Mouse (Mus musculus): ENCODE measurements at regions not wholly inside any gene's neighbourhood (a gene's known extent, or its start where the extent isn't known, plus 50 kb on each side); places are given as distances from the start of the nearest gene placed in this dataset.

DNA sequence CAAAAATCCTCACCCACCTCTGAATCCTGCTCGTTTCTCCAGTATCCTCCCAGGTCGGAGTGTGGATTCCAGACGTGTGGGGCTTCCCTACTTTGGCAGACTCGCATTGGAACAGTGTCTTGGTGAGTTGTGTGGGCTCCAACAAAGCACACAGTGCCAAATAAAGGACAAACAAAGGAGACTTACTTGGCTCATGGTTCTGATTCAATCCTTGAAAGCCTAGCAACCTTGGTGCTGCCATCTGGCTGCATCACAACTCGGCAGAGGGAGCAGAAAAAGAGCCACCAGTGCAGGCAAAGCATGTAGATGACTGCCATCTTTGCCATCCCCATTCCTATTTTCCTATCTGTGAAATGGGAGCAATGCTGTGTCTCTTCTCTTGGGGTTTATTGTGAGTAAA lies 64.0 kb downstream of the Il9r start:
- ATAC-seq (ENCODE audit: low TSS enrichment), result peak; percentile 76

GRCm38 (mm10) chr11:32133996-32134395 lies 66.1 kb downstream of the Il9r start:
- no peak for ATAC-seq (ENCODE audit: low TSS enrichment)

DNA sequence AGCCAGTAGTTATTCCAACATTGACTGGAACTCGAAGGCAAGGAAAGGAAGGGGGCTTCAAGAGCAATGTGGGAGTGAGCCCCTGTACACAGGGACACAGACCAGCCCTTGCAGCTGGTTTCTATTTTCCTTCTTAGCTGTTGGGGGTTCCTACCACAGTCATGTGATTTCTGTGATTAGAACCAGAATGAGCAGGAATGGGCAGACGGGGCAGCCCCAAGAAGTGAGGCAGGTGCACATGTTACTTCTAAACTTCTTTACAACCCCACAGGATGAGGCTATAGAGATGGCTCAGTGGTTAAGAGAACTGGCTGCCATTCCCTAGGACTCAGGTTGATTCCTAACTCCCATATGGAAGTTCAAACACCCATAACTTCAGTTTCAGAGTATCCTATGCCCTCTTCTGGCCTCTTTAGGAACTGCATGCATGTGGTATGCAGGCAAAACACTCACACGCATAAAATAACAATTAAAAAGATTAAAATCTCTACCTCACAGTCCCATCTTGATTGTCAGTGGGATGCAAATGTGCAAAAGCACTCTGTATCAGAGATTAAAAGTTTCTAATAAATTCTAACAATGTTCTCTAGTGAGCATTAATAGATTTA lies 68.0 kb downstream of the Il9r start:
- ATAC-seq (ENCODE audit: low TSS enrichment), result no peak

- ATAC-seq (ENCODE audit: low TSS enrichment), result peak; percentile 75
Measured at GRCm38 (mm10) chr11:32128551-32128950, 71.5 kb downstream of the Il9r start.

- no peak for ATAC-seq (ENCODE audit: low TSS enrichment)
Measured at GRCm38 (mm10) chr11:32128018-32128417, 72.1 kb downstream of the Il9r start.

GRCm38 (mm10) chr11:32127401-32127817 lies 72.7 kb downstream of the Il9r start:
- peak; percentile 69 for ATAC-seq (ENCODE audit: low TSS enrichment)

DNA sequence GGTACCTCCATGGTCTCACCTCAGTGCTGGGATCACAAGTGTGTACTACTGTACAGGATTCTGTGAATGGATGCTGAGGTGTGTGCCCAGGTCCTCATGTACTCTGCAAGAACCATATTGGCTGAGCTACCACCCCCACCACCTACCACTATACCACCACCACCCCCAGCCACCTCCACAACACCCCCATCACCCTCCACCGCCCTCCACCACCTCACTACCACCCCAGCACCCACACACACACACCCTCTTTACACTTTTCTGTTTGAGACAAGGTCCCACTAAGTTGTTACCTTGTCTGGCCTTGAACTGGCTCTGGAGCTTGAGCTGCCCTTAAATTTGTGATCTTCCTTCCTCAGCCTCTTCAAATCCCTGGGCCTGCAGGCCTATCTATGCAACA lies 73.3 kb downstream of the Il9r start:
- ATAC-seq (ENCODE audit: low TSS enrichment), result no peak

GRCm38 (mm10) chr11:32126311-32126698 lies 73.8 kb downstream of the Il9r start:
- no peak for ATAC-seq (ENCODE audit: low TSS enrichment)

GRCm38 (mm10) chr11:32125586-32126310 lies 74.3 kb downstream of the Il9r start:
- ATAC-seq (ENCODE audit: low TSS enrichment), result no peak

- ATAC-seq (ENCODE audit: low TSS enrichment), result no peak
Measured at GRCm38 (mm10) chr11:32120596-32120995, 79.5 kb downstream of the Il9r start.

DNA sequence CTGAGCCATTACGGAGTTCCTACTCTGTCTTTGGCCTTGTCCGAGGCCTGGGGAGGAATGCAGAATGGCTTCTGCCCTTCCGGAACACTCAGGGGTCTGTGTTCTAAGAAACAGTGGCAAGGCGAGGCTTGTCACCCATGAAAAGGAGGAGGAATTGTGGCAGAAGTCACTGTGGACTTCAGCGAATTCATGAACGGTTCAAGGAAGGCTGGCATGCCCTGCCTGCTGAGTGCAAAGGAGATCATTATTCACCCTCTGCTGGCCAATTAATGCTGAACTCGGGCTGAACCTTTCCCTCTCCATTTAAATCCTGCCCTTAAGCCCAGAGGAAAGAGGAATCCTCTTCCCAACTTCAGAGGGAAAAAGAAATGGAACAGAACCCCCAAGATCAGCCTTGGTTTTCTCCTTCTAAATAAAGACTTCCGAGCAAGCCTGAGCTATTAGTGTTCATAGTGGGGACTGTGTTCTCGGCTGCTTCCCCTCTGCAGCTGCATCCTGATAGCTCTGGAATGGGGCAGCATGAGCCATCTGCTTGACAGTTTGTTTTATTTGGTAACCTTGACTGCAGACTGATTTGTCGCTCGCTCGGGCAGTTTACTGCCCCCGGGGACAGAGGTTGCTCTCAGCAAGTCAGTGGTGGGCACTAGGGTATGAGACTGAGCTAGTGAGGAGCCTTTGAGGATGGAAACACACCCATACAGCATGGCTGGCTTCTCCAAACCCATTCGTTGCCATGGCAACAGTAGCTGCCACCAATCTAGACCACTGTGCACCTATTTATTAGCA lies 81.0 kb downstream of the Il9r start:
- ATAC-seq (ENCODE audit: low TSS enrichment), result peak; percentile 70

DNA sequence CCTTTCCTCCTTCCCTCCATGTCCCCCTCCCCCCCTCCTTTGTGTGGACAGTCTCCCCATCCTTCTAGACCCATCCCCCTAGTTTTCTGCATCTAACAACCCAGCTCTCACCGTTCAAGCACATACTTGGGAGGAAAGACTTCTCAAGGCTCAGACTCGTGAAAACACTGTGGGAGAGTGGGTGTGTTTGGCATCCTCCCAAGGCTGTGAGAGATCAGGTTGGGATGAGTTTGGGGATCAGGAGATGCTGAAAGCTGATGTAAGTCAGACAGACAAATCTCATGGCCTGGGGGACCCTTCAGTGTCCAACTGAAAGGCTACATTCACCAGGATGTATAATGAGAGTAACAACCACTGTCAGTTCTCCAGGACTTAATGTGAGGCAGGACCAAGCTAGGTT lies 82.1 kb downstream of the Il9r start:
- peak; percentile 69 for ATAC-seq (ENCODE audit: low TSS enrichment)

DNA sequence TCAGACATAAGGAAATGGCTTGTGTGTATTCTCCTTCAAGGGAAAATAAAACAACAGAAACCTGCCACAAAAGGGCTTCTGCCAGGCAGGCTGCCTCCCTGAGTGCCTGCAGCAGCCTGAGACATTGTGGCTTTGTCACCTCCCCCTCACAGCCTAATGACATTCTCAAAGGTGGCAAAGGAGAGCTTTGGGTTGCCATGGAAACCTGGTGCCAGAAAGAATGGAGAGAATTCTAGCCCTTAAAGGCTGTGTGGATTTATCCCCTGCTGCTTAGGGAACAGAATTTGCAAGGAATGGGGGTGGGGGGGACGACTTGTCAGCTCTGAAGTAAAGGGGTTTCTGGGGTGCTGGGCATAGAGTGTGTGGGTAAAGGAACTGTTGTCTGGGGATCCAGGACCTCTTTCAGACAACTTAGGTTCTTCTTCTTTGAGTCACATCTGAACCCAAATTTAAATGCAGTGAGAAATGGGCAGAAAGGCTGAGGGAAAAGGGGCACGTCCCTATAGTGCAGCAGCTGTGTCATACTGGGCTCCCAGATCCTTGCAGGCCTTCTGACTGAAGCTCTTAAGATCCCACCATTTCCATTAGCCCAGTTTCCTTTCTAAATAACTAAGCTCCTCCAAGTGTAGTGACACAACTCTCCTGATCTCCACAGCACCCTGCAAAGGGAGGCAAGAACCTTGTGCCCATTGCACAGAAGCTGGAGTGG lies 86.8 kb downstream of the Il9r start:
- peak; percentile 78 for ATAC-seq (ENCODE audit: low TSS enrichment)

DNA sequence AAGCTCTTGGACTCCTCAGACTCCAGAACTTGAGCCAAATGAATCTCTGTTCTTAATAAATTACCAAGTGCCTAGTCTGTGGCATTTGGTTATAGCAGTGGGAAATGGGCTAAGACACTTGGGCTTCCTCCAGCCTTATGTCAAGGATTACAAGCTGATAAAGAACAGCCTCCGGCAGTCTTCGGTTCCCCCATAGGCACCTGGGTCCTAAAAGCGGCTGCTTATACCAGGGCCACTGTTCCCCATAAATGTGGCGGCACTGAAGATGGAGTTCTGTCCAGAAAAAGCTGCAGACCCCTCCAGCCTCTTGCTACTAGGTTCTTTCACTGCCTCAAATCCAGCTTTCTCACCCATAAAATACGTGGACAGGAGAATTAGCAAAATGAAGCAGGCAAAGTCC lies 87.6 kb downstream of the Il9r start:
- ATAC-seq (ENCODE audit: low TSS enrichment), result no peak

DNA sequence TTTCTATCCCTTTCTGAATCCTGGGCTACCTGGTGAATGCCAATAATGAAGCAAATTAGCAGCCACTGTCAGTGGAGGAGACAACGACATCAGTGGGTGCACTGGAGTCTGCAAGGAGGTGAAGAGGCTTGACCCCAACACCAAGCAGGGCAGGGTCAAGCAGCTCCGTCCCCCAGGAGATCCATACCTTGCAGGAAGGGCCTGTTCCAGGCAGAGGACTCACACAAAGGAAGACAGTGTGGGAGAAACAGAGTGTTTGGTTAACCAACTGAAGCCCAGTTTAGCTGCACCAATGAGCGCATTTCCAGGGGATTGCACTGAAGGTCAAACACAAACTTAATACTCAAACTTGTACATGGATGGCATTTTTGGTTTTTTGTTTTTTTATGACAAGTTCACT lies 88.2 kb downstream of the Il9r start:
- no peak for ATAC-seq (ENCODE audit: low TSS enrichment)

DNA sequence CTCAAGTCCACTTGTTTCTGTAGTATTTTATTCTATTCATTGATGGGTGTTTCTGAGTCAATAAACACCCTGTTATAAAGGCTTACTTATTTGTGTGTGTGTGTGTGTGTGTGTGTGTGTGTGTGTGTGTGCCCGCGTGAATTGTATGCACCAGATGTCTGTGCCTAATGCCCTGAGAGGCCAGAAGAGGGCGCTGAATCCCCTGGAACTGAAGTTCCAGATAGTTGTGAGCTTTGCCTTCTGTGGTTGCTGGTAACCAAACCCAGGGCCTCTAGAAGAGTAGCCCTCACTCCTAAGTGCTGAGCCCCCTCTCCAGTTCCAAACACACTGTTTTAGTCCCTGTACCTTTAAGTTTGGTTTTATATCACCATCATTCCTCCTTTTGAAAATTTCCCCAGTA lies 90.2 kb downstream of the Il9r start:
- no peak for ATAC-seq (ENCODE audit: low TSS enrichment)

Data from frontal cortex, adult (tissue).